Mouse (Mus musculus) kidney, postnatal 14 days (tissue): ENCODE data around the gene Was.
"Not testable (repeated sequence)": the region's sequence is repeated elsewhere in the genome, so short reads cannot be mapped to it uniquely, and the experiment has no call there.

Source experiments
- DNase-seq: peaks from one replicate; pipeline ENCODE4 v3.0.0; 2022; ENCODE audit warnings: mixed read lengths

Gene Was

DNA sequence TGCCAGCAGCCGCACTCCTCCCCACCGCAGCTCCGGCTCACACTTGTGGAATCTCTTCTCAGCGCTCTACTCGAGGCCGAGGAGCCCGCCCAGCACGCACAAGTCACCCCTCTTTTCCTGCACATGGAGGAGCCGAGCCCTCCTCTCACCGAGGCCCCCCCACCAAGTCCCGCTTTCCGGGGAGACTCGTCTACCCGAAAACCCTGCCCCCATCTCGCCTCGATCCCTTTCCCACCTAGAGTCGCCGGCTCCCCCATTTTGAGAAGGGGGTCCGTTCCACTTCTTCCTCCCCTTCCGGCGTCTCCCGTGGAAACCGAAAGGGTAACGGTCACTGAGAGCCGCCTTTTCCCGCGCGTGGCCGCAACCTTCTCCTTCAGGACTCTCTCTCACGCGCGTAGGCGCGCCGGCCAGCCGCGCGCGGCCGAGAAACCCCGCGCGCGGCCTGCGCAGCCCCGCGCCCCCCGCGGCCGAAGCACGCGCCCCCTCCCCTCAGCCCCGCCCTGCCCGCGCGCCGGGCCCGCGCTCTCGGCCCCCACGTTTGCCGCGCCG is 16.3 kb downstream of the Was start:
- peak; percentile 17 for DNase-seq

- DNase-seq = no peak
Observed at GRCm38 (mm10) chrX:8069166-8069565, 21.1 kb downstream of the Was start.

GRCm38 (mm10) chrX:8051044-8051781 is 39.1 kb downstream of the Was start:
- DNase-seq = not testable (repeated sequence)

DNA sequence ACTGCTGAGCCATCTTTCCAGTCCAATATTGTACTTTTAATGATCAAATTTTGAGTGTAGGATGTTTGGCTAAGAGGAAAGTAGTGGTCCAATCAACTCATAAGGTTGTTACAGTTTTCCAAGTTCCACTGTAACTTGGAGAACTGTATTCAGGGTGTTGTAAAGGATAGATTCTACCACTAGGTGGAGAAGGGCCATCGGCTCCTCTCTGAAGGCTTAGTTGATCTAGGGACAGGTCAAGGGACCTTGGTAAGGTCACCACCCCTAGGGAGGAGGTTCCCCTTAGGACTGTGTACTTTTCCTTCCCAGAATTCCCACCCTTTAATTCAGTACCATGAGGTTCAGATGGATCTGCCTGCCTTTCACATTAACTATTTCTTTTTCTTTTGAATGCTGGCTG is 57.3 kb downstream of the Was start:
- no peak for DNase-seq
